Mouse (Mus musculus): ENCODE results near the gene Inpp5b. TPM values are rescaled to one million over a fixed set of nuclear protein-coding genes. Genes with fewer than 3 reads are reported as not detected.

Inpp5b gene
- polyA plus RNA-seq, 1 experiment from 2014 or later = 43.2 TPM

DNA sequence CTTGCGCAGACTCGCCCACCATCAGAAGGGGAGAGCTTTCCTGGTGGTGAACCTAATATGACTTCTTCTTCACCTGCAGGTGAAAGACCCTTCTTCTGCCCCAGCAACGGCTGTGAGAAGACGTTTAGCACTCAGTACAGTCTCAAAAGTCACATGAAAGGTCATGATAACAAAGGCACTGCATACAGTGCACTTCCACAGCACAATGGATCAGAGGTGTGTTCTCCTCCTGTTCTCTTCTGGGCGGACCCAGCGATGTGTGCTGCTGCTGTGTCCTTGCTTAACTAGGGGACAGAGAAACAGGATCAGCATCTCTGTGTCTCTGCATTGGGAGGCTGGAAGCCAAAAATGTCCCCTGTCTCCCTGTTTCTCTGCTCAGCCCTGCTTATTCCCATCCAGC lies 83.3 kb downstream of the Inpp5b start:
- no peak overlapping the region for H3K4me2 ChIP-seq

GRCm38 (mm10) chr4:124825371-124825965 lies 83.8 kb downstream of the Inpp5b start:
- H3K9me3 ChIP-seq (replicated peaks) = no peaks in the 10 kb centered on the region
- H3K9ac ChIP-seq = no peak overlapping the region
- ATAC-seq (ENCODE audit: low read depth) (no peak), DNase-seq (no peak)
- no peak overlapping the region for H3K27ac ChIP-seq
- peaks cover 90% of the 10 kb centered on the region for H3K36me3 ChIP-seq
- no peak overlapping the region for H3K4me2 ChIP-seq
- H3K4me1 ChIP-seq (replicated peaks) = no peaks in the 10 kb centered on the region
- no peak overlapping the region for H3K4me3 ChIP-seq (replicated peaks)
- no peaks in the 10 kb centered on the region for H3K27me3 ChIP-seq
- WGBS (ENCODE audit: insufficient replicate concordance) = 91% methylated on average over 21 of the region's 21 CpGs

More for the DNA sequence above, 83.3 kb downstream of the Inpp5b start:
- no peak for ATAC-seq (ENCODE audit: low read depth)
- H3K9ac ChIP-seq = no peak overlapping the region
- H3K27ac ChIP-seq = no peak overlapping the region
- no peak for DNase-seq
- no peaks in the 10 kb centered on the region for H3K9me3 ChIP-seq (replicated peaks)
- no peaks in the 10 kb centered on the region for H3K4me1 ChIP-seq (replicated peaks)
- no peak overlapping the region for H3K4me3 ChIP-seq (replicated peaks)
- 86% methylated on average over 6 of the region's 6 CpGs for WGBS (ENCODE audit: insufficient replicate concordance)
- H3K27me3 ChIP-seq = no peaks in the 10 kb centered on the region
- H3K36me3 ChIP-seq = peaks cover 90% of the 10 kb centered on the region

GRCm38 (mm10) chr4:124829671-124830070 lies 88.0 kb downstream of the Inpp5b start:
- WGBS (ENCODE audit: insufficient replicate concordance) = 66% methylated on average over 5 of the region's 5 CpGs
- no peak overlapping the region for H3K9ac ChIP-seq
- H3K36me3 ChIP-seq = peaks cover 81% of the 10 kb centered on the region
- ATAC-seq (ENCODE audit: low read depth) (no peak), DNase-seq (no peak)
- H3K9me3 ChIP-seq (replicated peaks) = no peaks in the 10 kb centered on the region
- no peaks in the 10 kb centered on the region for H3K27me3 ChIP-seq
- no peak overlapping the region for H3K27ac ChIP-seq
- no peaks in the 10 kb centered on the region for H3K4me1 ChIP-seq (replicated peaks)
- no peak overlapping the region for H3K4me3 ChIP-seq (replicated peaks)
- no peak overlapping the region for H3K4me2 ChIP-seq

DNA sequence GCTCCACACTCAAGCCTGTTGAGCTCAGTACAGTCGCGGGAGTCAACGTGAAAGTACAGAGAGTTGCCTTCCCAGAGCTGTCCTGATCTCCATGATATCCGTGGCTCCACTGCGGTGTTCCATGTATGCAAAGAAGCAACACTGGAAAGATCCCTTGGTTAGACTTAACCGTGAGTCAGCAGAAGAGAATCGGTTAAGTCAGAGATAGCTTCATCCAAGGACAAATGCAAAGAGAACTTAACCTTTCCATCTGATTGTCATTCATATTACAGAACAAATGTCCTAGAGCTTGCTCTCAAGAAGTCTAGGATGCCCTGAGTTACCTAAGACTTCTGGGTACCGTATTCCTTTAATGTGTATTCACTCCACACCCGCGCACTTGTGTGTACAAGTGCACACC lies 91.1 kb downstream of the Inpp5b start:
- Histone ChIP-seq H3K4me3 (replicated peaks) (no peak overlapping the region), H3K9ac (no peak overlapping the region), H3K9me3 (replicated peaks) (no peaks in the 10 kb centered on the region), H3K27me3 (no peaks in the 10 kb centered on the region), H3K36me3 (peaks cover 82% of the 10 kb centered on the region), H3K4me1 (replicated peaks) (no peaks in the 10 kb centered on the region), H3K4me2 (no peak overlapping the region), H3K27ac (no peak overlapping the region)
- 87% methylated on average over 10 of the region's 10 CpGs for WGBS (ENCODE audit: insufficient replicate concordance)
- no peak for DNase-seq
- no peak for ATAC-seq (ENCODE audit: low read depth)

- H3K9ac ChIP-seq = no peak overlapping the region
- H3K9me3 ChIP-seq (replicated peaks) = no peaks in the 10 kb centered on the region
- H3K4me1 ChIP-seq (replicated peaks) = no peaks in the 10 kb centered on the region
- no peak for ATAC-seq (ENCODE audit: low read depth)
- H3K4me2 ChIP-seq = no peak overlapping the region
- peaks cover 94% of the 10 kb centered on the region for H3K36me3 ChIP-seq
- no peaks in the 10 kb centered on the region for H3K27me3 ChIP-seq
- 76% methylated on average over 14 of the region's 14 CpGs for WGBS (ENCODE audit: insufficient replicate concordance)
- no peak overlapping the region for H3K27ac ChIP-seq
- no peak for DNase-seq
- no peak overlapping the region for H3K4me3 ChIP-seq (replicated peaks)
Observed at GRCm38 (mm10) chr4:124838035-124838700, 96.5 kb downstream of the Inpp5b start.

DNA sequence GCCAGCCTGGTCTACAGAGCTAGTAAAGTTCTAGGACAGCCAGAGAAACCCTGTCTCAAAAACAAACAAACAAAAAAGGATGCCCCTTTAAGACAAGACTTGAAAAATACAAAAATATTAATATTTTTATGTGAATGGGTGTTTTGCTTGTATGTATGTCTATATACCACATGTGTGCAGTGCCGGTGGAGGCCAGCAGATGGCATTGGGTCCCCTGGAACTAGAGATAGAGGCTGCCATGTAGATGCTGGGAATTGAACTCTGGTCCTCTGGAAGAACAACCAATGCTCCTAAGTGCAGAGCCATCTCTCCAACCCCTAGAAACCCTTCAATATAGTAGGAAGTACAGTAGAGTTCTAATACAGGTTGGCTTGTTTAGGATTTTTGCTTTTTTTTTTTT lies 99.3 kb downstream of the Inpp5b start:
- H3K4me3 ChIP-seq (replicated peaks) = no peak overlapping the region
- no peaks in the 10 kb centered on the region for H3K9me3 ChIP-seq (replicated peaks)
- no peak overlapping the region for H3K27ac ChIP-seq
- no peak for DNase-seq
- H3K9ac ChIP-seq = no peak overlapping the region
- 85% methylated on average over 1 of the region's 1 CpGs for WGBS (ENCODE audit: insufficient replicate concordance)
- H3K4me2 ChIP-seq = no peak overlapping the region
- H3K4me1 ChIP-seq (replicated peaks) = no peaks in the 10 kb centered on the region
- no peak for ATAC-seq (ENCODE audit: low read depth)
- H3K36me3 ChIP-seq = peaks cover 94% of the 10 kb centered on the region
- no peaks in the 10 kb centered on the region for H3K27me3 ChIP-seq

- Histone ChIP-seq H3K4me2 (no peak overlapping the region), H3K27ac (no peak overlapping the region), H3K36me3 (peaks cover 71% of the 10 kb centered on the region), H3K9me3 (replicated peaks) (no peaks in the 10 kb centered on the region), H3K4me3 (replicated peaks) (no peak overlapping the region), H3K4me1 (replicated peaks) (peaks cover 12% of the 10 kb centered on the region), H3K9ac (no peak overlapping the region), H3K27me3 (no peaks in the 10 kb centered on the region)
- ATAC-seq (ENCODE audit: low read depth) (peak; percentile 60; the same call in 1 of the 2 replicates), DNase-seq (peak; percentile 29)
- 72% methylated on average over 11 of the region's 11 CpGs for WGBS (ENCODE audit: insufficient replicate concordance)
Observed at GRCm38 (mm10) chr4:124843493-124843892, 101.8 kb downstream of the Inpp5b start.

DNA sequence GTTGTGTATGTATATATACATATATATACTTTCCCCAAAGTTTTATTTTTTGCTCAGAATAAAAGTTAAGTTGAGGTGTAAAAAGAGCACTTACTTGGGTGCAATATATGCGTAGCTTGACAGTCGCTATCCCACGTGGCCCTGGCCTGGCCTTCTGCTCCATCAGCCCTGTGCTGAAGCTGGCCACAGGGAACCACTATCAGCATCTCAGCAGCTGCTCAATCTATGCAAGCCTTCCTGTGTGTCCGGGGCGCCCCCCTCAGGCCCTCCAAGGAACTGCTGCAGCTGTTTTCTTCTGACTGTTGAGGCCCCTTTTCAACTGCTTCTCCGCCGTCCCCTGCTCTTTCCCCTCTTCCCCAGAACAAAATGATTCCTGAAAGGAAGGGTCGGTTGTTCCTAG lies 105.9 kb downstream of the Inpp5b start:
- no peak for ATAC-seq (ENCODE audit: low read depth)

GRCm38 (mm10) chr4:124849631-124850260 lies 108.1 kb downstream of the Inpp5b start:
- H3K27ac ChIP-seq = peak overlapping the region; percentile 82
- peaks cover 46% of the 10 kb centered on the region for H3K4me1 ChIP-seq (replicated peaks)
- H3K4me2 ChIP-seq = peak overlapping the region; percentile 96
- no peaks in the 10 kb centered on the region for H3K9me3 ChIP-seq (replicated peaks)
- peak overlapping the region; percentile 92 for H3K9ac ChIP-seq
- peak overlapping the region; percentile 97 for H3K4me3 ChIP-seq (replicated peaks)
- DNase-seq = peak; percentile 17
- H3K27me3 ChIP-seq = no peaks in the 10 kb centered on the region
- H3K36me3 ChIP-seq = peaks cover 40% of the 10 kb centered on the region
- peak; percentile 8; the same call in 1 of the 2 replicates for ATAC-seq (ENCODE audit: low read depth)
- WGBS (ENCODE audit: insufficient replicate concordance) = 12% methylated on average over 24 of the region's 24 CpGs

More for the DNA sequence above, 105.9 kb downstream of the Inpp5b start:
- DNase-seq = peak; percentile 80
- Histone ChIP-seq H3K36me3 (peaks cover 38% of the 10 kb centered on the region), H3K9ac (no peak overlapping the region), H3K4me2 (no peak overlapping the region), H3K4me3 (replicated peaks) (no peak overlapping the region), H3K27ac (no peak overlapping the region), H3K9me3 (replicated peaks) (no peaks in the 10 kb centered on the region), H3K27me3 (no peaks in the 10 kb centered on the region), H3K4me1 (replicated peaks) (peaks cover 38% of the 10 kb centered on the region)
- WGBS (ENCODE audit: insufficient replicate concordance) = 8% methylated on average over 8 of the region's 8 CpGs

DNA sequence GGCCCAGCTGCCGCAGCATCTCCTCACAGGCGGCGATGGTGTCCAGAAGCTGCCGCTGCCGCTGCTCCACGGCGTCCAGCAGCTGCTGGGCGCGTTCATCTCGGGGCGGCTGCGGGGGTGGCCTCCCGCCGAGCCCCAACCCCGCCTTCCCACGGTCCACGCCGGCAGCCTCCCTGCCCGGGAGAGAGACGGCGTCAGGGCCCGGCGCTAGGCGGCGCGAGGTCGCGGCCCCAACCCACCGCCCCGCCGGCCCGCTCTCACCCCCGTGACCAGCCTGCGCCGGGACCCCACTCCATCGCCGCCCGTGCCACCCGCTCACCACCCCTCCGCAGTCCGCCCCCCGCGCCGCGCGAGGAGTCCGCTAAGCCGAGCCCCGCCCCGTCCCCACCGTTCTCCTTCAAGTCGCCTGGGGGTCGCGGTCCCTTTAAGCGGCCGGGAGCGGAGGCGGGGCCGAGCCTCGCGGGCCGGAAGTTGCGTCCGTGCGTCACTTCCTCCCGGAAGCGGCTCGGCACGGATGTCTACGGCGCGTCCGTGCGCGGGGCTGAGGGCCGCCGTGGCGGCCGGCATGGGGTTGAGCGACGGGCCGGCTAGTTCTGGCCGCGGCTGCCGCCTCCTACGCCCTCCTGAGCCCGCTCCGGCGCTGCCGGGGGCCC lies 108.7 kb downstream of the Inpp5b start, which contains the start of gene Yrdc:
TSS of gene Yrdc (plus strand) at position 419 of the 653 bp plus-strand sequence.
- no peaks in the 10 kb centered on the region for H3K27me3 ChIP-seq
- peak within 1 kb of the TSS; percentile 82 for H3K27ac ChIP-seq
- H3K9ac ChIP-seq = peak within 1 kb of the TSS; percentile 92
- H3K9me3 ChIP-seq (replicated peaks) = no peaks in the 10 kb centered on the region
- H3K4me1 ChIP-seq (replicated peaks) = peaks cover 46% of the 10 kb centered on the region
- peaks cover 38% of the 10 kb centered on the region for H3K36me3 ChIP-seq
- peak within 1 kb of the TSS; percentile 96 for H3K4me2 ChIP-seq
- under 1% methylated on average over 87 of the region's 90 CpGs for WGBS (ENCODE audit: insufficient replicate concordance)
- DNase-seq = peak; percentile 88
- ATAC-seq (ENCODE audit: low read depth) = peak; percentile 91
- H3K4me3 ChIP-seq (replicated peaks) = peak within 1 kb of the TSS; percentile 97

All from liver, embryonic 13.5 days (tissue).